Mouse (Mus musculus) embryonic fibroblast, embryonic 13.5 days (primary cell): ENCODE measurements around the gene Rgl1.

ENCODE experiments used
- CTCF ChIP-seq: IDR thresholded peaks from 2 replicates; pipeline ENCODE4 v1.5.1; 2011; ENCODE audit warnings: mild to moderate bottlenecking, control low read depth, low read length, moderate library complexity, borderline replicate concordance; ENCODE audit not compliant: insufficient read depth
- POLR2A ChIP-seq: IDR thresholded peaks from 2 replicates; pipeline ENCODE4 v1.6.1; 2011; ENCODE audit warnings: low read depth, mild to moderate bottlenecking, control low read depth, low read length, moderate library complexity

- TF ChIP-seq POLR2A: no peak
- no peak for TF ChIP-seq CTCF
These were observed 249.0 kb downstream of the Rgl1 start for GRCm38 (mm10) chr1:152517057-152517570.
